Mouse (Mus musculus): Measurements from ENCODE around the gene Gak. TPM values are rescaled to one million over a fixed set of nuclear protein-coding genes. Genes with fewer than 3 reads are reported as not detected.
A peak's percentile ranks its signal among the peaks of the same experiment; 100 is the strongest.

Gene Gak
- polyA plus RNA-seq, 1 experiment from 2014 or later = 45.3 TPM

DNA sequence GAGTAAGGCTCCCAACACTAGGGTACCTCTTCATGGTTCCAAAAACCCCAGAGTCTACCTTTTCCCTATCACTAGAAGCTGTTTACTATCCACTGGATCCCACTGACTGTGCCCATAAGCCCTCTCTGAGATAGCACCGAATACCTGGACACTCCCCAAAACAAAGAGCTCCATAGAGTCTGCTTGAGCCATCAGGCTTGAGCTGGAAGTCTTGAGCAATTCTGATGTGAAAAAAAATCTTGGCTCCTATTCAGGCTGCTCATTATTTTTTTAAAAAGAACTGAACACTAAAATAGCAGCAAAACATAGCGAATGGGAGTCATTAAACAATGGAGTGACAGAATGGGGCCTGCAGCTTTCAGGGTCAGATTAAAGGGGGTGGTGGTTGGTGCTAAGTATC, 62.5 kb downstream of the Gak start:
- DNase-seq (ENCODE audit: low spot score, missing footprints) (peak; percentile 41), ATAC-seq (ENCODE audit: low FRiP score) (no peak)
- H3K9ac ChIP-seq (ENCODE audit: low read length) = no peak overlapping the region
- no peak overlapping the region for H3K4me3 ChIP-seq (ENCODE audit: low read depth, low read length)
- H3K27me3 ChIP-seq (ENCODE audit: control insufficient read depth, insufficient read depth, low read length) = no peaks in the 10 kb centered on the region
- H3K4me1 ChIP-seq (ENCODE audit: control insufficient read depth, insufficient read depth, low read length) = no peaks in the 10 kb centered on the region
- H3K9me3 ChIP-seq (ENCODE audit: control insufficient read depth, low read length) = no peaks in the 10 kb centered on the region
- no peak overlapping the region for H3K4me2 ChIP-seq
- 97% methylated on average over 2 of the region's 2 CpGs for WGBS
- H3K36me3 ChIP-seq (ENCODE audit: control insufficient read depth, insufficient read depth, low read length) = peaks cover 28% of the 10 kb centered on the region
- H3K27ac ChIP-seq (ENCODE audit: low read depth, low read length) = no peak overlapping the region

DNA sequence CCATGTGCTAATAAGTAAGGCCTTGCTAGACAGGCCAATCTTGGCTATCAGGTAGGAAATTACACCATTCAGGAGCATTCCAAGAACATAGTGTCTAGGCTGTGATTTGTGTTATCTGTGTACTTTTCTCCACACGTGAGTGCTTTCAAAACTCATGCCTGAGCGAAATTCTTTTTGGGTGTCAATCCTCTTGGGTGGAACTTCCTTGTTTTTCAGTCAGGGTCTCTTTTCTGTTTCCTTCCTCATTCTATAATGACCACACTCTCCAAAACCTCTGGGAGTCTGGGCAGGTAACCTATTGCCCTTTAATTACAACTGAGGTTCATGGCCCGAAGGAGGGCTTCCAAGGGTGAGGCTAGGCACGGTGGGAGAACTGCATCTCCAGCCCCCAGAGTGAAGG, 63.0 kb downstream of the Gak start:
- no peak overlapping the region for H3K4me2 ChIP-seq
- ATAC-seq (ENCODE audit: low FRiP score) (no peak), DNase-seq (ENCODE audit: low spot score, missing footprints) (no peak)
- peaks cover 24% of the 10 kb centered on the region for H3K36me3 ChIP-seq (ENCODE audit: control insufficient read depth, insufficient read depth, low read length)
- no peaks in the 10 kb centered on the region for H3K27me3 ChIP-seq (ENCODE audit: control insufficient read depth, insufficient read depth, low read length)
- H3K9me3 ChIP-seq (ENCODE audit: control insufficient read depth, low read length) = no peaks in the 10 kb centered on the region
- no peak overlapping the region for H3K9ac ChIP-seq (ENCODE audit: low read length)
- H3K4me3 ChIP-seq (ENCODE audit: low read depth, low read length) = no peak overlapping the region
- no peak overlapping the region for H3K27ac ChIP-seq (ENCODE audit: low read depth, low read length)
- WGBS = 93% methylated on average over 4 of the region's 4 CpGs
- no peaks in the 10 kb centered on the region for H3K4me1 ChIP-seq (ENCODE audit: control insufficient read depth, insufficient read depth, low read length)

DNA sequence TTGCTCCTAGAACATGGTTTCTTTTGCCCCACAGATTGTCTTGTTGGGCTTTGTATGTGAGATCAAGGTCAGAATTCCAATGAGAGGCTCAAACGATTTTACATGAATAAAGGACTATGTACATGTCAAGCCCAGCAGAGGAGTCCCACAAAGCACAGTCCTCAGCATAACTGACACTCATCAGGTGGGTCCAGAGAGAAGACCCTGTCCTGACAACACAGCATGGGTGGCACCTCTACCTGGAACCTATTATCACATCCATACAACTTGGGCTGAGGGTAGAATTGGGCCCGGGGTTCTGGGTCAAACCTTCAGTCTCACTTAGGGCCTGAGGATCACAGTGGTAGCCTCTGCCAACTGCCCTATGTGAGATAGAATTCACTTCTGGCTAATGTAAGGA, 64.2 kb downstream of the Gak start:
- ATAC-seq (ENCODE audit: low FRiP score) (no peak), DNase-seq (ENCODE audit: low spot score, missing footprints) (peak; percentile 51)
- Histone ChIP-seq H3K9me3 (ENCODE audit: control insufficient read depth, low read length) (no peaks in the 10 kb centered on the region), H3K36me3 (ENCODE audit: control insufficient read depth, insufficient read depth, low read length) (peaks cover 18% of the 10 kb centered on the region), H3K9ac (ENCODE audit: low read length) (no peak overlapping the region), H3K27me3 (ENCODE audit: control insufficient read depth, insufficient read depth, low read length) (no peaks in the 10 kb centered on the region), H3K27ac (ENCODE audit: low read depth, low read length) (no peak overlapping the region), H3K4me3 (ENCODE audit: low read depth, low read length) (no peak overlapping the region), H3K4me2 (no peak overlapping the region), H3K4me1 (ENCODE audit: control insufficient read depth, insufficient read depth, low read length) (no peaks in the 10 kb centered on the region)
- WGBS = 90% methylated on average over 2 of the region's 2 CpGs

DNA sequence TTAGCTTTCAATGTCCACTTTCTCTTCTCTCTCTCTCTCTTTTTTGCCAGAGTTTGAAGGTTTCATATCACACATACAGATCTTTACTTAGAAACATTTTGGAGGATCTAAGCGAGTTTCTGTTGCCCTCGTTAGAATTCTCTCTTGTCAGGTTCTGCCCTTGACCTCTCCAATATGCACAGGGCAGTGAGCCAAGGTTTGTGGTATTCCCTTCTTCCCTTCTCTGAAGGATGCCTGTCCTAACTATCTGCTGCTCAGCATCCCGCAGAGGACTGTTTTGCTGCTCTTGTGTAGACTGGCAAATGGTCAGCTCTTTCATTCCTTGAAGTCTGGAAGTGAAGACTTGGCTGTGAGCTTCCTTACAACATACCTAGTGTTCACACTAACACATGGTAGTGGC, 65.2 kb downstream of the Gak start:
- no peak for ATAC-seq (ENCODE audit: low FRiP score)
- peak; percentile 68 for DNase-seq (ENCODE audit: low spot score, missing footprints)
- WGBS = 94% methylated on average over 3 of the region's 3 CpGs

DNA sequence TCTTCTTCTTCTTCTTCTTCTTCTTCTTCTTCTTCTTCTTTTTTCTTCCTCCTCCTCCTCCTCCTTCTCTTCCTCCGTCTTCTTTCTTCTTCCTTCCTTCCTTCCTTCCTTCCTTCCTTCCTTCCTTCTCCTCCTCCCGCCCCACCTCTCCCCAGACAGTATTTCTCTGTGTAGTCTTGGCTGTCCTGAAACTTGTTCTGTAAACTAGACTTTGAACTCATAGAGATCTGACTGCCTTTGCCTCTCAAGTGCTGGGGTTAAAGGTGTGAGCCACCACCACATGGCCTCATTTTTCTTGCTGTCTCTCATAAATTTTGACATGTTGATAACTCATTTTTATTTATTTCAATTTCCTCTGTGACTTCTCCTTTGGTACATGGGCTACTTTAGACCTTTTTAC, 67.1 kb downstream of the Gak start:
- Histone ChIP-seq H3K27ac (ENCODE audit: low read depth, low read length) (no peak overlapping the region), H3K9me3 (ENCODE audit: control insufficient read depth, low read length) (no peaks in the 10 kb centered on the region), H3K4me1 (ENCODE audit: control insufficient read depth, insufficient read depth, low read length) (no peaks in the 10 kb centered on the region), H3K4me2 (no peak overlapping the region), H3K9ac (ENCODE audit: low read length) (no peak overlapping the region), H3K36me3 (ENCODE audit: control insufficient read depth, insufficient read depth, low read length) (no peaks in the 10 kb centered on the region), H3K4me3 (ENCODE audit: low read depth, low read length) (no peak overlapping the region), H3K27me3 (ENCODE audit: control insufficient read depth, insufficient read depth, low read length) (no peaks in the 10 kb centered on the region)
- WGBS = 83% methylated on average over 2 of the region's 2 CpGs
- ATAC-seq (ENCODE audit: low FRiP score) (no peak), DNase-seq (ENCODE audit: low spot score, missing footprints) (peak; percentile 64)

More for the DNA sequence above, 65.2 kb downstream of the Gak start:
- Histone ChIP-seq H3K9ac (ENCODE audit: low read length) (no peak overlapping the region), H3K27me3 (ENCODE audit: control insufficient read depth, insufficient read depth, low read length) (no peaks in the 10 kb centered on the region), H3K27ac (ENCODE audit: low read depth, low read length) (no peak overlapping the region), H3K4me3 (ENCODE audit: low read depth, low read length) (no peak overlapping the region), H3K4me1 (ENCODE audit: control insufficient read depth, insufficient read depth, low read length) (no peaks in the 10 kb centered on the region), H3K36me3 (ENCODE audit: control insufficient read depth, insufficient read depth, low read length) (peaks cover 11% of the 10 kb centered on the region), H3K4me2 (no peak overlapping the region), H3K9me3 (ENCODE audit: control insufficient read depth, low read length) (no peaks in the 10 kb centered on the region)

- Histone ChIP-seq H3K4me1 (ENCODE audit: control insufficient read depth, insufficient read depth, low read length) (no peaks in the 10 kb centered on the region), H3K4me3 (ENCODE audit: low read depth, low read length) (no peak overlapping the region), H3K27me3 (ENCODE audit: control insufficient read depth, insufficient read depth, low read length) (no peaks in the 10 kb centered on the region), H3K36me3 (ENCODE audit: control insufficient read depth, insufficient read depth, low read length) (no peaks in the 10 kb centered on the region), H3K9ac (ENCODE audit: low read length) (no peak overlapping the region), H3K27ac (ENCODE audit: low read depth, low read length) (no peak overlapping the region), H3K9me3 (ENCODE audit: control insufficient read depth, low read length) (no peaks in the 10 kb centered on the region), H3K4me2 (no peak overlapping the region)
- DNase-seq (ENCODE audit: low spot score, missing footprints) = no peak
- ATAC-seq (ENCODE audit: low FRiP score) = no peak
- WGBS = 85% methylated on average over 4 of the region's 4 CpGs
Observed at GRCm38 (mm10) chr5:108556986-108557385, 72.6 kb downstream of the Gak start.

DNA sequence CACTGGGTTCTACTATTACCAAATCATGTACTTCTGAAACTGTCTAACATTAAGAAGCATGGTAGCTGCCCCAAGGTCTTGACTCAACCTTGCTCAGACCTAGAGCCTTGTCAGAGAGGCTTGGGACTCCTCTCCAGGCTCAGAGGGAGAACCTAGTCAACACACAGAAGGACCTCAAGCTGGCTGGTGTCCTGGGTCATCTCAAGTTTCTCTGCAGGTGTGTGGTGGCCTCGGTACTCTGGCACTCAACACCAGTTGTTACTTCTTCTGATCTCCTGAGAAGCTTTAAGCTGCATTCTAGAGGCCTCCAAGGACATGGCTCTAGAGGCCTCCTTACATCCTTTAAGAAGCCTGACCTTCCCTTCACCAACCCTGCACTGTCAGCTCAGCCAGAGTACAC, 75.5 kb downstream of the Gak start:
- H3K27ac ChIP-seq (ENCODE audit: low read depth, low read length) = no peak overlapping the region
- WGBS = 80% methylated on average over 1 of the region's 1 CpGs
- no peak for ATAC-seq (ENCODE audit: low FRiP score)
- no peak for DNase-seq (ENCODE audit: low spot score, missing footprints)
- H3K4me1 ChIP-seq (ENCODE audit: control insufficient read depth, insufficient read depth, low read length) = peaks cover 5% of the 10 kb centered on the region; the same call in 1 of the 2 replicates
- H3K4me3 ChIP-seq (ENCODE audit: low read depth, low read length) = no peak overlapping the region
- H3K36me3 ChIP-seq (ENCODE audit: control insufficient read depth, insufficient read depth, low read length) = no peaks in the 10 kb centered on the region
- H3K9ac ChIP-seq (ENCODE audit: low read length) = no peak overlapping the region
- H3K27me3 ChIP-seq (ENCODE audit: control insufficient read depth, insufficient read depth, low read length) = peaks cover 18% of the 10 kb centered on the region
- no peak overlapping the region for H3K4me2 ChIP-seq
- no peaks in the 10 kb centered on the region for H3K9me3 ChIP-seq (ENCODE audit: control insufficient read depth, low read length)

DNA sequence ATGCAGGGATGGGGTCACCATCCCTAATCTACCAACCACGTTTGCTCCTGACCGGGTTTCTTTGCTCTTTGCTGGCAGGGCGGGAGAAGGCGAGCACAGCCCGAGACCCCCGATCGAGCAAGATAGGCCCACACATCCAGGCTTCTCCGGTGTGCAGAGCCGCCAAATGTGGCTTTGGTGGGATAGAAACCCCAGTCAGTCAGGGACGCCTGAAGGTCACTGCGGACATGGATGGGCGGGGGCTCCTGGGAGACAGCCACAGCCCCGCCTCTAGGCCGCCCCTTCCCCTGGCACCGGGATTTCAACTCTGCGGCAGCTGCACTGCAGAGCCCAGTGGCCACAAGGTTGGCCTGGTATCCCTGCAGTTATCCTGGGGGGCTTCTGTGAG, 79.4 kb downstream of the Gak start:
- DNase-seq (ENCODE audit: low spot score, missing footprints) = no peak
- peak overlapping the region; percentile 55 for H3K9ac ChIP-seq (ENCODE audit: low read length)
- H3K36me3 ChIP-seq (ENCODE audit: control insufficient read depth, insufficient read depth, low read length) = no peaks in the 10 kb centered on the region
- under 1% methylated on average over 16 of the region's 16 CpGs for WGBS
- peak; percentile 60 for ATAC-seq (ENCODE audit: low FRiP score)
- H3K4me3 ChIP-seq (ENCODE audit: low read depth, low read length) = peak overlapping the region; percentile 44
- no peaks in the 10 kb centered on the region for H3K9me3 ChIP-seq (ENCODE audit: control insufficient read depth, low read length)
- peaks cover 24% of the 10 kb centered on the region for H3K27me3 ChIP-seq (ENCODE audit: control insufficient read depth, insufficient read depth, low read length)
- H3K4me2 ChIP-seq = peak overlapping the region; percentile 83
- H3K4me1 ChIP-seq (ENCODE audit: control insufficient read depth, insufficient read depth, low read length) = peaks cover 5% of the 10 kb centered on the region; the same call in 1 of the 2 replicates
- no peak overlapping the region for H3K27ac ChIP-seq (ENCODE audit: low read depth, low read length)

GRCm38 (mm10) chr5:108549489-108550206, 79.9 kb downstream of the Gak start, which contains the start of gene Cplx1:
TSS of gene Cplx1 (minus strand) at chr5:108550024.
- Histone ChIP-seq H3K4me1 (ENCODE audit: control insufficient read depth, insufficient read depth, low read length) (peaks cover 5% of the 10 kb centered on the region; the same call in 1 of the 2 replicates), H3K4me2 (peak within 1 kb of the TSS; percentile 83), H3K9ac (ENCODE audit: low read length) (peak within 1 kb of the TSS; percentile 55), H3K27me3 (ENCODE audit: control insufficient read depth, insufficient read depth, low read length) (peaks cover 24% of the 10 kb centered on the region), H3K27ac (ENCODE audit: low read depth, low read length) (no peak within 1 kb of the TSS), H3K36me3 (ENCODE audit: control insufficient read depth, insufficient read depth, low read length) (no peaks in the 10 kb centered on the region), H3K9me3 (ENCODE audit: control insufficient read depth, low read length) (no peaks in the 10 kb centered on the region), H3K4me3 (ENCODE audit: low read depth, low read length) (peak within 1 kb of the TSS; percentile 44)
- ATAC-seq (ENCODE audit: low FRiP score) = peak; percentile 90
- peak; percentile 94 for DNase-seq (ENCODE audit: low spot score, missing footprints)
- under 1% methylated on average over 52 of the region's 56 CpGs for WGBS

Data from midbrain, embryonic 11.5 days (tissue).